Mouse (Mus musculus) heart, embryonic 16.5 days (tissue): Measurements from ENCODE around the gene Atrn. TPM values are rescaled to one million over a fixed set of nuclear protein-coding genes. Genes with fewer than 3 reads are reported as not detected.

ENCODE experiments used
- ATAC-seq: fragments of 200-750 bp; cut with Nextera tagmentation; replicated peaks from 2 replicates; pipeline ENCODE4 v1.8.0; 2017; ENCODE audit warnings: moderate number of reproducible peaks; ENCODE audit not compliant: insufficient read depth, low FRiP score; ENCODE audit errors: extremely low read depth
- H3K27ac ChIP-seq: fragments of 300-500 bp; sonication (generic); 2 replicates; pipeline ENCODE4 v1.5.1; 2014; ENCODE audit warnings: mild to moderate bottlenecking, low read length, control low read depth, moderate library complexity
- H3K27me3 ChIP-seq: fragments of 300-500 bp; sonication (generic); 2 replicates; pipeline ENCODE4 v1.6.1; 2014; ENCODE audit warnings: low read length, mixed read lengths; ENCODE audit not compliant: control insufficient read depth, insufficient read depth
- H3K36me3 ChIP-seq: fragments of 300-500 bp; sonication (generic); 2 replicates; pipeline ENCODE4 v1.6.1; 2014; ENCODE audit not compliant: control insufficient read depth, insufficient read depth
- H3K4me1 ChIP-seq: fragments of 300-500 bp; sonication (generic); 2 replicates; pipeline ENCODE4 v1.6.1; 2014; ENCODE audit warnings: low read length, mixed read lengths; ENCODE audit not compliant: control insufficient read depth, insufficient read depth
- H3K4me2 ChIP-seq: fragments of 300-500 bp; sonication (generic); 2 replicates; pipeline ENCODE4 v1.6.1; 2014; ENCODE audit warnings: low read depth, mild to moderate bottlenecking, control low read depth, low read length
- H3K4me3 ChIP-seq: fragments of 300-500 bp; sonication (generic); 2 replicates; pipeline ENCODE4 v1.5.1; 2014; ENCODE audit warnings: mild to moderate bottlenecking, control low read depth, low read length
- H3K9ac ChIP-seq: fragments of 300-500 bp; sonication (generic); 2 replicates; pipeline ENCODE4 v1.6.1; 2014; ENCODE audit warnings: low read length, control low read depth
- H3K9me3 ChIP-seq: fragments of 300-500 bp; sonication (generic); replicated peaks from 2 replicates; pipeline ENCODE4 v1.6.1; 2016; ENCODE audit warnings: low read length; ENCODE audit not compliant: control insufficient read depth
- WGBS: fragments of 180-500 bp; shearing (Covaris S2); extraction: QIAGEN DNeasy Blood & Tissue Kit; methylation state at CpG from one replicate; pipeline ENCODE4 v1.1.7; 2014; 5-methylcytosine and 5-hydroxymethylcytosine counted together
- polyA plus RNA-seq: library from polyadenylated mRNA; unstranded; fragments of >200 nt; fragmentation: Nextera tagmentation; extraction: Ambion mirVana; gene quantifications from 2 replicates; pipeline ENCODE4 v1.2.1, GENCODE M21; 2015

The Atrn gene
- polyA plus RNA-seq: 3.6 and 4.7 TPM in 2 replicates

DNA sequence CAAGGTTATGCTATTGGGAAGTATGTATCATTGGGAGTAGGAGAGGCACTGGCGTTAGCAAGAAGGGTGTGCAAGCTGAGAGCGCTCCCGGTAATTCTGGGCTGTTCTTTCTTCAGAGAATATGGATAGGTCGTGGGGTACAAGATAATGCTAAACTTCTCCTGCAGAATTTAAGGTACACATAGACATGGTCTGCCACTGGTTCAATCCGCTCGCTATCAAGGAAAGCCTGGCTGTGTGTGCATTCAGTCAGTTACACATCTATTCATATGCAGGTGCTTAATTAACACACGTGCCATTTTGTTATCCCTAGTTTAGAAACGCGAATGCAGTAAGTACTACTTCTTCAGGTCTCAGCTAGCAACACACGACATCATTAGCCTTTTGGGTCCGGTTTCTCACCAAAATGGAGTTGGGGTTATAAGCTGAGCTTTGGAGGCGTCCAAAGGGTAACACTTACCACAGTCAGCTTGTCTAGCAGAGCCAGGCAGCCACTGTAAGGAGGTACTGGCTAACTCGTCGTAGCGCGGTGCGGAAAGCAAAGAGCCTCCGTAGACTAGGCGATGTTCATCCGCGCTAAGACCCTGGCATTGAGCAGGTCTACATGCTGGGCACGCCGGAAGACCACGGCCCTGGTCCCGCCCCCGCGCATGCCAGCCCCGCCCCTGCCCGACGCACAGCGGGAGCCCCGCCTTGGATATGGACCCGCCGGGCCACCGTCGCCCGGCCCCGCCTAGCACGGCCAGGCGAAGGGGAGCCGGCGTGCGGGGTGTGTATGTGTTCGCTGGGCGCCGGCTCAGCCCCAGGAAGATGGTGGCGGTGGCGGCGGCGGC lies at the start of gene Atrn, which contains the start of gene 4930402H24Rik:
TSS of gene Atrn (plus strand) at position 745 of the 833 bp plus-strand sequence.
TSS of gene 4930402H24Rik (minus strand) at position 656 of the 833 bp plus-strand sequence.
- H3K27me3 ChIP-seq: no peaks in the 10 kb centered on the region
- peak within 1 kb of the TSS; percentile 99 for H3K4me3 ChIP-seq
- 4% methylated on average over 44 of the region's 50 CpGs for WGBS
- H3K9me3 ChIP-seq: no peaks in the 10 kb centered on the region
- peak; percentile 100 for ATAC-seq
- H3K4me1 ChIP-seq: peaks cover 20% of the 10 kb centered on the region
- H3K36me3 ChIP-seq: no peaks in the 10 kb centered on the region
- H3K4me2 ChIP-seq: peak within 1 kb of the TSS; percentile 90
- H3K9ac ChIP-seq: peak within 1 kb of the TSS; percentile 94
- H3K27ac ChIP-seq: peak within 1 kb of the TSS; percentile 77

DNA sequence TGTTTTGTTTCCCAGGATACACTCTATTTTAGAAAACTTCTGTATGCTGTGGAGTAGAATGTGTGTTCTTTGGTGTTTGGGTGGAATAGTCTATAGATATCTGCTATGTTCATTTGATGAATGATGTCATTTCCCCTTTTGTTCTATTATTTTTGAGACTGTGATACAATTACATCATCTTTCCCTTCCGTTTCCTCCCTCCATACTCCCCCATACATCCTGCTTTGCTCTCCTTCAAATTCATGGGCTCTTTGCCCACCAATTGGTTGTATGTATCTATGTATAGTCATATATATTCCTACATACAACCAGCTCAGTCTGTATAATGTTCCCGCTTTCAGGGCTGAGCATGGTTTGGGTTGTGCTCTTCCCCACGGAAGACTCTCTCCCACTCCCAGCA lies 44.2 kb upstream of the Atrn start:
- WGBS: 73% methylated on average over 3 of the region's 3 CpGs
- Histone ChIP-seq H3K27ac (peak overlapping the region; percentile 33), H3K36me3 (no peaks in the 10 kb centered on the region), H3K4me3 (no peak overlapping the region), H3K27me3 (no peaks in the 10 kb centered on the region), H3K9ac (no peak overlapping the region), H3K4me2 (no peak overlapping the region), H3K9me3 (no peaks in the 10 kb centered on the region), H3K4me1 (no peaks in the 10 kb centered on the region)
- peak; percentile 45 for ATAC-seq

DNA sequence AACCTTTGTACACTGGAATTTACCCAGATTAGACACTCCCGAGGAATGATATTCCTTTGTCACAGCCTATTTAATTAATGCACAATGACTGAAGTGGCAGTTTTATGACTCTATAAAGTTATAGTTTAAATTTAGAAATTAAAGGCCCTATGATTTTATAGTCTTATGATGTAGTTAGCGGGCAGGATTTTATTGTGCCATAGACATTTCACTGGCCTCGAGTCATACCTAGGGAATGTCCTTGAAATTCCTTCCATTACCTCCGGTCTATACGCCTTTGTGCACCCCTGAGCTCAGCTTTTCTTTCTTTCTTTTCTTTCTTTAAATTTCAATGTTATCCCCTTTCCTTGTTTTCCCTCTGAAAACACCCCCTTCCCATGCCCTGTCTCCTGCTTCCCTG lies 35.4 kb upstream of the Atrn start:
- no peaks in the 10 kb centered on the region for H3K27me3 ChIP-seq
- WGBS: 89% methylated on average over 5 of the region's 5 CpGs
- no peak overlapping the region for H3K4me3 ChIP-seq
- no peak overlapping the region for H3K4me2 ChIP-seq
- no peaks in the 10 kb centered on the region for H3K36me3 ChIP-seq
- no peak overlapping the region for H3K9ac ChIP-seq
- no peaks in the 10 kb centered on the region for H3K9me3 ChIP-seq
- ATAC-seq: no peak
- H3K27ac ChIP-seq: no peak overlapping the region
- H3K4me1 ChIP-seq: no peaks in the 10 kb centered on the region

DNA sequence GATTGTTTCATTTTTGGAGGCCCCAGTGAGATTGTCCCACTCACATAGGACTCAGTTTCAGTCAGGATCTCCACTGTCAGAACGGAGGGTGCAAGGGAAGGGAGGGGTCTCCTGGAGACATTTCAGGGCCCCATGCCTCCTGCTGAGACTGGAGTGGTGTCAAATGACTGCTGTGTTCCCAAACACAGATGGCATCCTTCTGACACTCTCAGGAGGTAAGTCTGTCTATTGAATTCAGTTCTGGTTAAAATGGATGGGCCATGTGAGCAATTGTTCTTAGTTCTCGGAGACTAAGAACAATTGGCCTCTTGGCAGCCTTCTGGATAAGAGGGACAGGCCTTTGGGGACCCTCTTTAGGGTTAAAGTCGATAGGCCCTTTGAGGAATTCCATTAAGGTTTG lies 28.9 kb upstream of the Atrn start:
- Histone ChIP-seq H3K4me3 (no peak overlapping the region), H3K9me3 (no peaks in the 10 kb centered on the region), H3K36me3 (0 out of 2 replicates have a peak, but pooled peaks cover 2% of the 10 kb centered on the region), H3K27me3 (no peaks in the 10 kb centered on the region), H3K4me2 (no peak overlapping the region), H3K4me1 (no peaks in the 10 kb centered on the region), H3K9ac (no peak overlapping the region), H3K27ac (no peak overlapping the region)
- ATAC-seq: no peak
- 56% methylated on average over 3 of the region's 3 CpGs for WGBS

DNA sequence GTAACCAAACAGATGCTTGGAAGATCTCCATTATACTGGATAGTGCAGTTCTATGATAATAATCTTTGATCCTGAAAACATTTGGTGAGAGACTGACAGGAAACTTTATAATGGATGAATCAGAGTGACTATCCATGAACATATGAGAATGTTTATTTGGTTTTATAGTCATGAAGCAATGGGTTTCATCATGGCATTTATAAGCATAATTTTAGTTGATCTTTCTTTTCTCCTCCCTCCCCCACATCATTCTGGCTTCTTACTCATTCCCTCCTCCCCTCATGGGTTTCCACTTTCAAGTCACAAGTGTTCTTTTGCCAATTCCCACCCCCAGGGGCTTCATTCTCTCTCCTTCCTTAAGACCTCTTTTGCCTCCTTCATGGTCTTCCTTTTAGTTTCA lies 19.3 kb upstream of the Atrn start:
- Histone ChIP-seq H3K9me3 (no peaks in the 10 kb centered on the region), H3K9ac (no peak overlapping the region), H3K4me1 (no peaks in the 10 kb centered on the region), H3K4me3 (no peak overlapping the region), H3K36me3 (0 out of 2 replicates have a peak, but pooled peaks cover 4% of the 10 kb centered on the region), H3K4me2 (no peak overlapping the region), H3K27ac (no peak overlapping the region), H3K27me3 (no peaks in the 10 kb centered on the region)
- no peak for ATAC-seq

DNA sequence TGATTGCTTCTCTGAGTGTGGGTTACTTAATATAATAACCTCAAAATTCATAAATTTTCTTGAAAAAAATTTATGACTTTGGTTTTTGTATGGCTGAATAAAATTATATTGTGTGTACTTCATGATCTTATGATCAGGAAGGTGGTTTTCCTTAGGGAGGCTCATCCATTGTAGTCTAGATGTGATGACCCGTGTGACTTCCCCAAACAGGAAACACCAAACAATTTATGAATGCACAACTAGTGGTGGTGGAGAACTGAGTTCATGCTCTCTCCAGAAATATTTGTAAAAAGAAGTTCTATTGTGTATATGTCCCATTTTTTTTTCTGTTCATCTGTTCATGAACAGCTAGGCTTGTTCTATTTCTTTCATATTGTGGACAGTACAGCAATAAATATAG lies 18.8 kb upstream of the Atrn start:
- 0 out of 2 replicates have a peak, but pooled peaks cover 6% of the 10 kb centered on the region for H3K36me3 ChIP-seq
- no peaks in the 10 kb centered on the region for H3K4me1 ChIP-seq
- H3K4me2 ChIP-seq: no peak overlapping the region
- H3K9me3 ChIP-seq: no peaks in the 10 kb centered on the region
- H3K4me3 ChIP-seq: no peak overlapping the region
- ATAC-seq: no peak
- H3K9ac ChIP-seq: no peak overlapping the region
- H3K27ac ChIP-seq: no peak overlapping the region
- 80% methylated on average over 1 of the region's 1 CpGs for WGBS
- H3K27me3 ChIP-seq: no peaks in the 10 kb centered on the region

DNA sequence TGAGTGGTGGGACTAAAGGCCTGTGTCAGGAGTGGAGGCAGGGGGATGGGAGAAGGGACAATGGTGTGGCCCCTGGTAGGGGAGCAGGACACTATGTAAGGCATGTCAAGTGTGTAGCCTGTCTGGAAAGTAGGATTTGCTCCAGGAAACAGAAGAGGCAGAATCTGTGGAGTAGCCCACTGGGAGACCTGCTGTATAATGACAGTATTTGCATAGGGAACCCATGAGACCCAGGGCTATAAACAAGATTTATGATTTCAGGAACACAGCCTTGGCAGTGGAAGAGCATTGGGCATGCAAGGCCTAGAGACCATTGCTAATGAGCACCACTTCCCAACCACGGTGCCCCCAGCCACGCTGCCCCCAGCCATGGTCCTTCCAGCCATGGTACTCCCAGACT lies 9.4 kb upstream of the Atrn start:
- H3K27me3 ChIP-seq: no peaks in the 10 kb centered on the region
- WGBS: 83% methylated on average over 2 of the region's 2 CpGs

DNA sequence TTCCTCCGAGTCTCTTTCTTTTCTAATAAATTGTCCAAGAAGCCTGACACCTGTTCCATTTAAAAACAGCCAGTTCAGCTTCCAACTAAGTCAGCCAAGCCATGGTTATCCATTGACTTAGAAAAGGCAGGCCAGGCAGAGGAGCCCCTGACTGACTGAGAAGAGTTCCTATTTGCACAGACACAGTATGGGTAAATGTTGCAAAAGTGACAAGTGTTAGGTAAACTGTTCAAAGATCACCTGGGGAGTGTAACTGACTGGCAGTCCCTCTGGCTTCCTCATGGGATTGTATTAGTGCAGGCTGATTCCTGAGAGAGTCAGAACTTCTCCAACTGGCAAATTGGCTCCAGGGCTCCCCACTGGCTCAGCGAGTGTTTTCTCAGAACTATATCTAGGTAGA lies 8.4 kb upstream of the Atrn start:
- WGBS: 74% methylated on average over 2 of the region's 2 CpGs

More for the DNA sequence above, 9.4 kb upstream of the Atrn start:
- Histone ChIP-seq H3K9me3 (no peaks in the 10 kb centered on the region), H3K4me1 (no peaks in the 10 kb centered on the region), H3K4me2 (no peak overlapping the region), H3K4me3 (no peak overlapping the region), H3K9ac (no peak overlapping the region), H3K36me3 (0 out of 2 replicates have a peak, but pooled peaks cover 2% of the 10 kb centered on the region), H3K27ac (no peak overlapping the region)
- ATAC-seq: no peak

DNA sequence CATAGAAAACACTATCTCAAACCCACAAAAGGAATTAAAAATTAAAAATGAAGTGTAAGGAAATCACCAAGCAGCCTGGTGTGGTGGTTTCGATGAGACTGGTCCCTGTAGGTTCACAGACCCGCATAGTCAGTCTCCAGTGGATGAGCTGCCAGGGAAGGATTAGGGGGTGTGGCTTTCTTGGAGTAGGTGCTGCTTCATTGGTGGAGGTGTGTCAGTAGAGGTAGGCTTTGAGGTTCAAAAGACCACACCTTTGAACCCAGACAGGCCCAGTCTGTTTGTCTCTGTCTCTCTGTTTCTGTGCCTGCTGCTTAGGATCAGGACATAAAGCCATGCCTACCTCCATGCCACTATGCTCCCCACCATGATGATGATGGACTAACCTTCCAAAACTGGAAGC lies 7.5 kb upstream of the Atrn start:
- H3K4me2 ChIP-seq: no peak overlapping the region
- H3K4me1 ChIP-seq: no peaks in the 10 kb centered on the region
- H3K27ac ChIP-seq: no peak overlapping the region
- WGBS: 90% methylated on average over 2 of the region's 2 CpGs
- H3K9ac ChIP-seq: no peak overlapping the region
- H3K4me3 ChIP-seq: no peak overlapping the region
- ATAC-seq: no peak
- H3K9me3 ChIP-seq: no peaks in the 10 kb centered on the region
- H3K36me3 ChIP-seq: no peaks in the 10 kb centered on the region
- no peaks in the 10 kb centered on the region for H3K27me3 ChIP-seq

More for the DNA sequence above, 8.4 kb upstream of the Atrn start:
- Histone ChIP-seq H3K4me2 (no peak overlapping the region), H3K27me3 (no peaks in the 10 kb centered on the region), H3K4me1 (no peaks in the 10 kb centered on the region), H3K9ac (no peak overlapping the region), H3K27ac (no peak overlapping the region), H3K36me3 (no peaks in the 10 kb centered on the region), H3K9me3 (no peaks in the 10 kb centered on the region), H3K4me3 (no peak overlapping the region)
- no peak for ATAC-seq
